Mouse (Mus musculus): ENCODE measurements around the gene Fate1. TPM values are rescaled to one million over a fixed set of nuclear protein-coding genes. Genes with fewer than 3 reads are reported as not detected.

Fate1 gene
- polyA plus RNA-seq, 1 experiment from 2014 or later = 0.23 TPM

- H3K9ac ChIP-seq (replicated peaks) = no peak overlapping the region
- no peak overlapping the region for H3K4me2 ChIP-seq
- no peak overlapping the region for H3K4me3 ChIP-seq (replicated peaks)
- ATAC-seq (ENCODE audit: low FRiP score) = no peak
- no peaks in the 10 kb centered on the region for H3K27me3 ChIP-seq (replicated peaks)
- WGBS = 74% methylated on average over 1 of the region's 1 CpGs
- no peaks in the 10 kb centered on the region for H3K9me3 ChIP-seq (replicated peaks)
- H3K36me3 ChIP-seq = no peaks in the 10 kb centered on the region
- H3K27ac ChIP-seq (replicated peaks) = no peak overlapping the region
- no peaks in the 10 kb centered on the region for H3K4me1 ChIP-seq
Observed at GRCm38 (mm10) chrX:71983775-71984174, 11.0 kb downstream of the Fate1 start.

DNA sequence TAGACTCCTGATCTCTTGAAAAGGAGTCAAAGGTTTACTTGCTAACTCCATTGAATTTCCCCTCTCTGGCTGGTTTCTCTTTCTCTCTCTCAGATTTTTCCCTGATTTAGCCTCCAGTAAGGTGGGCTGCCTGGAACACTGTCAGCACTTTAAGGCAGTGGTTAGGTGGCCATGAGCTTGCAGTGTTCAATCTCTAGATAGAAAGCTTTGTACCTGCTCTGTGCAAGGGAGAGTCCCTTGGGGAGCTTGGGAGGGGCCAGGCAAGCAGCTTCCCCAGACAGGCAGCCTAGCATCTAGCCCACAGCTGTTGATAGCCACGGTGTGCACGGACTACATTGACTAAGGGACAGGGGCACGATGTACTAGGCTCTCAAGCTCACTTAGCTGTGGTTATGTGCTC lies 18.8 kb downstream of the Fate1 start, which contains the start of gene Cnga2:
Cnga2 (plus strand) TSS at position 301 of the 400 bp plus-strand sequence.
- no peaks in the 10 kb centered on the region for H3K9me3 ChIP-seq (replicated peaks)
- no peaks in the 10 kb centered on the region for H3K4me1 ChIP-seq
- no peak within 1 kb of the TSS for H3K4me2 ChIP-seq
- H3K4me3 ChIP-seq (replicated peaks) = no peak within 1 kb of the TSS
- no peaks in the 10 kb centered on the region for H3K36me3 ChIP-seq
- no peak for ATAC-seq (ENCODE audit: low FRiP score)
- WGBS = 89% methylated on average over 3 of the region's 3 CpGs
- no peak within 1 kb of the TSS for H3K9ac ChIP-seq (replicated peaks)
- H3K27ac ChIP-seq (replicated peaks) = no peak within 1 kb of the TSS
- H3K27me3 ChIP-seq (replicated peaks) = no peaks in the 10 kb centered on the region

DNA sequence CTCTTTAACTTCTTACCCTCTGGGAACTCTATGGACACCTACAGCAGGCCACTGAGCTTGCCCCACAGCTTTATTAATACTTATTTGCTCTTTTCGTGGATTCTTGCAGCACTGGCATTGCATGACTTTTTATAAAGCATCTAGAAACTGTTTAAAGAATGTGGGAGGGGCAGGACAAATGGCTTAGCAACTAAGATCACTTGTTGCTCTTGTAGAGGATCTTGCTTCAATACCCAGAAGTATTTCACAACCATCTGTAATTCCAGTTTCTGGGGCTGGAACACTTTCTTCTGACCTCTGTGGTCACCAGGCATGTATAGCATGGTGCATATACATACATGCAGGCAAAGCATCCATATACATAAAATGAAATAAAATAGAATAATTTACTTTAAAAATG lies 23.2 kb downstream of the Fate1 start:
- Histone ChIP-seq H3K9ac (replicated peaks) (no peak overlapping the region), H3K36me3 (no peaks in the 10 kb centered on the region), H3K9me3 (replicated peaks) (no peaks in the 10 kb centered on the region), H3K27me3 (replicated peaks) (no peaks in the 10 kb centered on the region), H3K4me3 (replicated peaks) (no peak overlapping the region), H3K4me2 (no peak overlapping the region), H3K4me1 (no peaks in the 10 kb centered on the region), H3K27ac (replicated peaks) (no peak overlapping the region)
- ATAC-seq (ENCODE audit: low FRiP score) = no peak
- 78% methylated on average over 1 of the region's 1 CpGs for whole genome bisulfite sequencing

- Histone ChIP-seq H3K36me3 (no peaks in the 10 kb centered on the region), H3K27me3 (replicated peaks) (no peaks in the 10 kb centered on the region), H3K4me2 (no peak overlapping the region), H3K27ac (replicated peaks) (no peak overlapping the region), H3K9ac (replicated peaks) (no peak overlapping the region), H3K9me3 (replicated peaks) (no peaks in the 10 kb centered on the region), H3K4me1 (no peaks in the 10 kb centered on the region), H3K4me3 (replicated peaks) (no peak overlapping the region)
- ATAC-seq (ENCODE audit: low FRiP score) = no peak
Observed at GRCm38 (mm10) chrX:72009930-72010329, 37.1 kb downstream of the Fate1 start.

DNA sequence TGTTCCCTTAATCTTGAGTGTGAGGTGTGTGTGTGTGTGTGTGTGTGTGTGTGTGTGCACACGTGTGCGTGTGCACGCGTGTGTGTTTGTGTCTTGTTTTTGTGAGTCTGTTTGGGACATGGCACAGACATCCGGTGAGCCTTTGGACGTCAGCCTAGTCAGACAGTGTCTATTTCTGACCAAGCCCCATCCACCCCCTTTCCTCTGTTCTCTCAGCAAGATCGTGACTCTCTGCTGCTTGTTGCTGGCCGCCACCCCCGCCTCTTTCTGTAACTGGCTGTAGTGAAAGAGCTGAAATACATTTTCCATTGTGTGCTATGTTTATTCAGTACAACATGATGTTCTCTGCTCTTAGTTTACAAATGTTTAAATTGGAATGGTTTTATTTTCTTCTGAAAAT lies 39.5 kb downstream of the Fate1 start:
- Histone ChIP-seq H3K36me3 (no peaks in the 10 kb centered on the region), H3K9me3 (replicated peaks) (no peaks in the 10 kb centered on the region), H3K27me3 (replicated peaks) (no peaks in the 10 kb centered on the region), H3K4me1 (no peaks in the 10 kb centered on the region), H3K9ac (replicated peaks) (no peak overlapping the region), H3K4me2 (no peak overlapping the region), H3K27ac (replicated peaks) (no peak overlapping the region), H3K4me3 (replicated peaks) (no peak overlapping the region)
- ATAC-seq (ENCODE audit: low FRiP score) = no peak
- WGBS = 57% methylated on average over 9 of the region's 9 CpGs

- ATAC-seq (ENCODE audit: low FRiP score) = no peak
- H3K4me1 ChIP-seq = no peaks in the 10 kb centered on the region
- H3K9me3 ChIP-seq (replicated peaks) = no peaks in the 10 kb centered on the region
- WGBS = 24% methylated on average over 3 of the region's 3 CpGs
- H3K4me3 ChIP-seq (replicated peaks) = no peak overlapping the region
- H3K9ac ChIP-seq (replicated peaks) = no peak overlapping the region
- no peaks in the 10 kb centered on the region for H3K36me3 ChIP-seq
- H3K27me3 ChIP-seq (replicated peaks) = no peaks in the 10 kb centered on the region
- H3K27ac ChIP-seq (replicated peaks) = no peak overlapping the region
- H3K4me2 ChIP-seq = no peak overlapping the region
Observed at GRCm38 (mm10) chrX:72012804-72013203, 40.0 kb downstream of the Fate1 start.

- H3K27ac ChIP-seq (replicated peaks) = no peak overlapping the region
- H3K4me3 ChIP-seq (replicated peaks) = no peak overlapping the region
- no peak overlapping the region for H3K4me2 ChIP-seq
- H3K9me3 ChIP-seq (replicated peaks) = no peaks in the 10 kb centered on the region
- 77% methylated on average over 1 of the region's 1 CpGs for WGBS
- no peaks in the 10 kb centered on the region for H3K36me3 ChIP-seq
- H3K27me3 ChIP-seq (replicated peaks) = no peaks in the 10 kb centered on the region
- H3K9ac ChIP-seq (replicated peaks) = no peak overlapping the region
- ATAC-seq (ENCODE audit: low FRiP score) = no peak
- no peaks in the 10 kb centered on the region for H3K4me1 ChIP-seq
Observed at GRCm38 (mm10) chrX:72022241-72022640, 49.5 kb downstream of the Fate1 start.

- WGBS = 42% methylated on average over 10 of the region's 10 CpGs
- no peaks in the 10 kb centered on the region for H3K27me3 ChIP-seq (replicated peaks)
- no peak overlapping the region for H3K9ac ChIP-seq (replicated peaks)
- no peaks in the 10 kb centered on the region for H3K9me3 ChIP-seq (replicated peaks)
- no peaks in the 10 kb centered on the region for H3K36me3 ChIP-seq
- ATAC-seq (ENCODE audit: low FRiP score) = no peak
- H3K4me3 ChIP-seq (replicated peaks) = no peak overlapping the region
- H3K27ac ChIP-seq (replicated peaks) = no peak overlapping the region
- no peaks in the 10 kb centered on the region for H3K4me1 ChIP-seq
- H3K4me2 ChIP-seq = no peak overlapping the region
Observed at GRCm38 (mm10) chrX:72022750-72023398, 50.1 kb downstream of the Fate1 start.

GRCm38 (mm10) chrX:72023542-72023941 lies 50.8 kb downstream of the Fate1 start:
- Histone ChIP-seq H3K4me2 (no peak overlapping the region), H3K27ac (replicated peaks) (no peak overlapping the region), H3K9ac (replicated peaks) (no peak overlapping the region), H3K9me3 (replicated peaks) (no peaks in the 10 kb centered on the region), H3K4me3 (replicated peaks) (no peak overlapping the region), H3K36me3 (no peaks in the 10 kb centered on the region), H3K27me3 (replicated peaks) (no peaks in the 10 kb centered on the region), H3K4me1 (no peaks in the 10 kb centered on the region)
- 69% methylated on average over 3 of the region's 3 CpGs for WGBS
- no peak for ATAC-seq (ENCODE audit: low FRiP score)

Other genes with a start within 250 kb of the Fate1 start
- 52.7 and 52.9 TPM in 2 replicates for gene Vma21, start 157.1 kb upstream of the Fate1 start, polyA plus RNA-seq (2015; fragmentation: Nextera tagmentation; extraction: Ambion mirVana)
- 0.18 and 0.27 TPM in 2 replicates for gene Gm1141, start 52.0 kb upstream of the Fate1 start, polyA plus RNA-seq (2015; fragmentation: Nextera tagmentation; extraction: Ambion mirVana)
- gene Prrg3, start 10.4 kb upstream of the Fate1 start, polyA plus RNA-seq (2015; fragmentation: Nextera tagmentation; extraction: Ambion mirVana) = 11.7 and 11.8 TPM in 2 replicates
- 0.22 and 0.27 TPM in 2 replicates for gene Cnga2, start 18.9 kb downstream of the Fate1 start, polyA plus RNA-seq (2015; fragmentation: Nextera tagmentation; extraction: Ambion mirVana)
- gene Magea4, start 249.0 kb downstream of the Fate1 start, polyA plus RNA-seq (2015; fragmentation: Nextera tagmentation; extraction: Ambion mirVana) = not detected in 2 replicates